Mouse (Mus musculus) cerebellum, adult 8-10 months (tissue): ENCODE measurements at regions not wholly inside any gene's neighbourhood (a gene's known extent, or its start where the extent isn't known, plus 50 kb on each side); places are given as distances from the start of the nearest gene placed in this dataset.

ENCODE experiments used
- DNase-seq: peaks from one replicate; pipeline ENCODE4 v3.0.0; 2022

GRCm38 (mm10) chr2:50687222-50687621 lies 390.6 kb upstream of the Mmadhc start:
- no peak for DNase-seq

GRCm38 (mm10) chr2:50677456-50677855 lies 380.9 kb upstream of the Mmadhc start:
- no peak for DNase-seq

DNA sequence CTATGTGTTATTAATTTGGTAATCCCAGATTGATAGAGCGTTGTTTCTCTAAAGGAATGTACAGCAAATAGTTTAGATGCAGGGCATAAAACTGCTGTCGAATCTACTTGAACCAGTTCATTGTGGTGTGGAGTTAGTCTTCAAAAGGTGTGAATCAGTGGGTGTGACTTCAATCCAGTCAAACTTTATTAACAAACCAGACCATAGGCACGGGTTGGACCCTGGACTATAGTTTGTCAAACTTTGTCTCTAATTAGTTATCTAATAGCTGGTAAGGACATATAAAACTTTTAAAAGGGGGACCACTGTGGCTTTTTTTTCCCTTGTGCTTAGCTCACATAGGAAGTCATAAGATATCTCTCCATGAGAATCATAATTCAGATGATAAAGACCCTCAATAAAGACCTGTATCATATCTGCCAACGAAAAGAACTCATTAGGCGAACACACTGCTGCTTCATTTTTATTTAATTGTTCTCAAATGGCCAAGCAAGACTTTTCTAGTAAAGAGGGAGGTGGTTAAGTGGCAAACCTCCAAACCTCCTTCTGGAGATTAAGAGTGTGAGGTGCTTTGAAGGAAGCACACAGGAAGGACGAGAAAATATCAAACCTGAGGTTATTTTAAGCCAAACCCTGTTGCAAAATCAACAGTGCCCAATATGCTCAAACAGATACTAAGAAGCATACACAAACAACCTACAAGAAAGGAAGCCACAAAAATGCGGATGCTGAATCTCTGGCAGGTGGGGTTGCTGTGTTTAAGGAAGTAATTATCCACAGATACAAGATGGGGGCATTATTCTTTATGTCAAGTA lies 379.3 kb upstream of the Mmadhc start:
- no peak for DNase-seq

GRCm38 (mm10) chr2:50674856-50675175 lies 378.2 kb upstream of the Mmadhc start:
- DNase-seq, result no peak

DNA sequence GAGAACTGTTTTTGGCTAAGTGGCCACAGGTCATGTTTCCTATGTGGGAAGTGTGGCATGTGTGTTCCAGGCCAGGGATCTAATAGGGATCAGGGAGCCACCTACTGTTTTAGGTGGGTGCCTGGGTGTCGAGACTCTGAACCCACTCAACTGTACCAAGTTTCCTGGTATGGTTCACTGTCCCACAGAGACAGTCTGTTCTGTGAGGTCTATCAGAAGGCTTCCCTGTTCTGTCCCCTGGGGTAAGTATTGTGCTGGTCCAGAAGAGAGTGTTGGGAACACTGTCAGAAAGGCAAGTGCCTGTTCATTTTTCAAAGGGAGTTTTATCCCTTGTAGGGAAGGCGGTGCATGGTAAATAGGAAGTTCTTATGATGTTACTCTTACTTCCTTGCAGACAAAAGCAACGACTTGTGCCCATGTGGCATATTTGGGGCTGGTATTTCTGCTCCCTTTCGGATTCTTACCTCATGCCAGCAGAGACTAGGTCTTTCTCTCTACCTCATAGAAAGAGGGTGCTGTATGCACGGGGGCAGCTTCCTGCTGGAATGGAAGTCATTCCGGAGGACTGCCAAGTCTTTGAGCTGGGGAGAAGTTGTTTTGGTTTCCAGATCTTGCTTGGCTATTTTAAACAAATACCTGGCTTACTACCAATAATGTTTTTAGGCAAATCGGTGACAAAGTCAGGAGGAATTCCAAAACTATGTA lies 377.7 kb upstream of the Mmadhc start:
- DNase-seq, result no peak

- no peak for DNase-seq
Measured at GRCm38 (mm10) chr2:50669297-50669696, 372.7 kb upstream of the Mmadhc start.

GRCm38 (mm10) chr2:50668789-50669188 lies 372.2 kb upstream of the Mmadhc start:
- no peak for DNase-seq

- DNase-seq, result no peak
Measured at GRCm38 (mm10) chr2:50667180-50667579, 370.6 kb upstream of the Mmadhc start.

DNA sequence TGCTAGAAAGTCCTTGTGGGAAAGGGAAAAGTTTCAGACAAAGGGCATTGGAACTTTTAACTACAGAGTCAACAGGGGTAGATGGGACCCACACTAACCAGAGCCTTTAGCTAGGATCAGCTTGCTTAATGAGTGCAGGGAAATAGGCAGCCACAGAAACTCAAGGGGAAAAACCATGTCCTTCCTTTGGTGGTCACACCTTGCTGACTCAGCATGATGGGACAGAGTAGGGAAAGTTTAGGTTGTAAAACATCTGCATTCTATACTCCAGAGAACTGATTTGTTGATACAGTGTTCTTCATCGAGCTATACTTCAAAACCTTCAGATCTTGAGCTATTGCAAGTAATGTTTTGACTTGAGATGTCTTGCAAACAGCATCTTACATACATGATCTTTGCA lies 365.9 kb upstream of the Mmadhc start:
- no peak for DNase-seq

DNA sequence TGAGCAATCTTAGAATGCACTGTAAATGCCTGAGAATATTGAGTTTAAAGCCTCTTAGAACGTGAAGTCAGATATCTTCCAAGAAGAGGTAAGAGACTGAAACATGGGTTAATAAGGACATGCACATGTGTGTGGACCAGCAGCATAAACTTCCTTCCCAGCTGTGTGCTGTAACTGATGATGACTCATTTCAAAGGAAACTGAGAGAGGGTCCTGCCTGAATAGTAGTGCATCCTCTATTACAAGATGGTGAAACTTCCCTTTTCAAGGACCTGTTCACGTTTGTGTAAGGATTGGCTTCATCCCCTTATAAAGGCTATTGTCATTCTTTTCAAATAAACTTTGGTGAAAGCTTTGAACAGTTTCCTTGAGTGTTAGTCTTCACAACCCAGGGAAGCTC lies 363.4 kb upstream of the Mmadhc start:
- no peak for DNase-seq

DNA sequence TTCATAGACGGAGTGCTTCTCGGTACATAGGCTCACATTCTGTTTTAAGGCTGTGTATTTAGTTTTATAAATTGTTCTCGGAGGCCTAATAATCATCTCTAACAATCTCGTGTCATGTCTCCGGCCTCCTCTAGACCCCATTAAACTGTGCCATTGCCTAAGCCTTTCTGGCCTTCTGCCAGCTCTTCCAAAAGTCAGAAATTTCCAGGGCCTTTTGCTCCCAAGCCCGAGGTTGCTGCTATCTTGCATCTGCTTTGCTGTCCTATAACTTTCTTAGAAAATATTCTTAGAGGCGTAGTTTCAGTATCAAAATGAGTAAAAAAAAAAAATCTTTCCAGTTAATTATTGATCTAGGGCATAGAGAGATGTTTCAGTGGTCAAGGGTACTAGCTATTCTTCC lies 361.2 kb upstream of the Mmadhc start:
- DNase-seq, result no peak

DNA sequence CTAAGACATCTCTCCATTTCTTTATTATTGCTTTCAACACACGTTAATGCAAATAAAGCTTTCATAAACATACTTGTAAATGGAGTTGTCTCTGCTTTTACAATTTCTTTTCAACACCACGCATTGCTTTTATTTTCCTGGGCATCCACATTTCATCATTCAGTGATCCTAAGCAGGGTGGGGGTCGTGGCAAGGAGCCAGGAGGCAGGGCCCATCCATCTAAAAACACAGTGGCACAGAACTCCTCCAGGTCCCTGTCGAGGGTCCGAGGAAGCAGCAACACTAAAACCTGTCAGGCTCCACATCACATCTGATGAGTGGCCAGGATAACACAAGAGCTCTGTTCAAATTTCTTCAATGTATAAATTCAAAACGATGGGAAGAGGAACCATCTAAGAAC lies 359.8 kb upstream of the Mmadhc start:
- no peak for DNase-seq

- peak; percentile 95 for DNase-seq
Measured at GRCm38 (mm10) chr2:50654953-50655324, 358.3 kb upstream of the Mmadhc start.

DNA sequence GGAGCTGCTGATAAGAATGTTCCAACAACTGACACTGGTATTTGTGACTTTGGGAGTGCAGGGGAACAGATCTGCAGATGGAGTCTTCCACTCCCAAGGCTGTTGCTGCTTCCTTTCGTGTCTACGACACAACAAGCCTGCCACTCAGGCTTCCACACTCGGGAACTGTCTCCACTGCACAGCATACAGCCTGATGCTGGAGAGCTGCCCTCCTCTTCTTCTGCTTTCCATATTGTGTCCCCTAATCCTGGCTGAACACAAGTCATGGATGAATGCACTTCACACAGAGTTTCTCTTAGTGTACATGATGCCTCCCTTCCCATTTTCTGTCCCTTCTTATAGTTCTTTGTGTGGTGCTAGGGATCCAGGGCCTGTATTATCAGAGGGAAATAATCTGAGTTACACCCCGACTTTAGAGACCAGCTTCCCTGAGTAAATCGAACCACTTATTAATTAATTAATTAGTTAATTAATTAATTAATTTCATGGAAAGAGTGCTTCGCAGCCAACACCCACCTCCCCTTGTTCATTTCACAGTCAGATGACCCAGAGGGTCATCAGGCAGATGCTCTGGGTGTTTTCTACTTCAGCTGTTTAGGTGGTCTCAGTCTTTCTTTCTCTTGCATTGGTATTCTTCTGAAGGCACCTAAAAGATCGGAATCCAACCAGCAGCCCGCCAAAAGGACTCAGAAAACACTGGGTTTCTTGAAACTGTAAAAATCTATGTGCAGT lies 357.8 kb upstream of the Mmadhc start:
- peak; percentile 34 for DNase-seq

GRCm38 (mm10) chr2:50653121-50653615 lies 356.6 kb upstream of the Mmadhc start:
- DNase-seq, result no peak

DNA sequence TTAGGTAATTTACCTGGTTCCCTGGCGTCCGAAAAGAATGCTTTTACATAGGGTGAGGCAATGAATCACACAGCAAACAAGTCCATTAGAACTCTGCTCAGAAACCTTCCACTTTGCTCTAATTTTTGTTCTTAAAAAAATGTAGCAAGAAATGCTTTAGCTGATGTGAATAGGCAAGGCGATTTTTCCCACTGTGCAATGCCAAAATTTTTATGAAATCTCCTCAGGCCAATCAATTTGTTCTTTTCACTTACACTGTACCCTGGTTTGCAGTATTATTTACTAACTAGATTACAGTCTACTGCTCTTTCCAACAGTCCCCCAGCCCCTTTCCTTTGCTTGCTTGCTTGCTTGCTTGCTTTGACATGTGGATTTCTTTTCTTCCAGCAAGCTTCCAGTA lies 353.1 kb upstream of the Mmadhc start:
- no peak for DNase-seq

- no peak for DNase-seq
Measured at GRCm38 (mm10) chr2:50643219-50643618, 346.6 kb upstream of the Mmadhc start.

DNA sequence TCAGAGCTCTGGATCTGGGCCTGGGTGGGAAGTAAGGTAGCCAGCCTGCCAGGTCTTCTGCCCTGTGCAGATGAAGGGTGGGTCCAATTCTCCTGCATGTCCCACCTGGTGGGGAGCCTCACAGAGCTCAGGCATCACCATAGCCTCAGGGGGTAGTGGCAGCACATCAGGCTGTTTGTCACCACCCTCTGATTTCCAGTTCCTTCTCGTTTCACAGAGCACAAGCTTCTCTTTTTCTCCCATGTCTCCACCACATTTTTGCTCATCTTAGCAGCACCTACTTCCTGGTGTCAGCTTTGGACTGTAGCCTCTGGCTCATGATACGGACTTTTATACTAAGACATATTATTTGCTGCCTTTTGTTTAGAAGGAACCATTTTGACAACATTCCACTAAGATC lies 345.6 kb upstream of the Mmadhc start:
- no peak for DNase-seq

- DNase-seq, result no peak
Measured at GRCm38 (mm10) chr2:50635896-50636295, 339.3 kb upstream of the Mmadhc start.

DNA sequence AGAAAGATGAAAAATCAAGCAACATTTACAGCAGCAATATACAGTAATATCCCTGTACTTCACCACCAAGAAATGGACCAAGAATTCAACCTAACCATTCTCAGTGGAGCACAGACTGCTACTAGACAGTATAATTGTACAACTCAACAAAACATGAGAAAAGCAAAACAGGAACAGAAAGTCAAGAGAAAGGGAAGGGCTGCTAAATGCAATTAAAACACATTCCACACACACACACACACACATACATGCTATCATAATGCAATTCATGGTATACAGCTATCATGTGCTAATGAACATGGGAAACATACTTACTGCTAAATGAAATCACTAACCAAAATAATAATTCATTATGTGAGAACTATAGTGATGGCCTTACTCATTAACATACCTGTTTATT lies 335.2 kb upstream of the Mmadhc start:
- no peak for DNase-seq

GRCm38 (mm10) chr2:50627501-50627900 lies 330.9 kb upstream of the Mmadhc start:
- DNase-seq, result no peak

GRCm38 (mm10) chr2:50625233-50625749 lies 328.7 kb upstream of the Mmadhc start:
- DNase-seq, result no peak

DNA sequence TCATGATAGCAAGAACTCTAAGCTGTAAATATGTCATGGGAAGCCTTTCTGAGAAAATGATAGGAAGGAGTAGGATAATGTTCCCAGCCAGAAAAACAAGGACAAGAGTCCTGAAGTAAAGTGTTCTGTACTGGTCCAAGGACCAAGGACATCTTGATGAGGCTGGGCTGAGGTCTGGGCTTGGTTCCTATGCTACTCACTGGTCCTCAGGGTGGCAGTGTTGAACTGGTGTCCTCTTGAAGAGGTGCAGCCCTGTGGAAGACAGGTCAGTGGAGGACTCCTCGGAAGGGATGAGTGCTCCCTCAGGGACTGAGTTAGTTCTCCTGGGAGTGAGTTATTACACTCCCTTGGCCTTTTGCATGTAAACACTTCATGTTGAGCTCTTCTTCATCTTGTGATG lies 312.5 kb upstream of the Mmadhc start:
- DNase-seq, result peak; percentile 30

DNA sequence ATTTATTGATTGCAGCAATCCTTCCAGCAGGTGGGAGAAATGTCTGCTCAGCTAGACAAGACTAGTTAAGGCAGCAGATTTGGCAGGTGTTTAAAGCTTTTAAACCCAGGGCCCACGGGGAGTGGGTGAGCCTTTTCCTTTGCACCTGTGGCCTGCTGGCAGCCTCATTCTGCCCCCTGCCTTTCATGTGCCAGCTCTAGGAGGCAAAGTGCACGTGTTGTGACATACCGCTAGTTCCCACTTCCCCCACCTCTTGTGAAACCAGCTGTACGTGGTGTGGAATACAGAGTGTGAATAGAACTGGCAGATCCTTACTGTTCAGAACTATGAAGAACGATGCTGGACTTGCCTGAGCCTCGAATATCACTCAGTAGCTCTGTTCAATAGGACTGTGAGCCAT lies 292.6 kb upstream of the Mmadhc start:
- no peak for DNase-seq
